ENCODE assay signal across 15 mouse cellular contexts in the genomic region with DNA sequence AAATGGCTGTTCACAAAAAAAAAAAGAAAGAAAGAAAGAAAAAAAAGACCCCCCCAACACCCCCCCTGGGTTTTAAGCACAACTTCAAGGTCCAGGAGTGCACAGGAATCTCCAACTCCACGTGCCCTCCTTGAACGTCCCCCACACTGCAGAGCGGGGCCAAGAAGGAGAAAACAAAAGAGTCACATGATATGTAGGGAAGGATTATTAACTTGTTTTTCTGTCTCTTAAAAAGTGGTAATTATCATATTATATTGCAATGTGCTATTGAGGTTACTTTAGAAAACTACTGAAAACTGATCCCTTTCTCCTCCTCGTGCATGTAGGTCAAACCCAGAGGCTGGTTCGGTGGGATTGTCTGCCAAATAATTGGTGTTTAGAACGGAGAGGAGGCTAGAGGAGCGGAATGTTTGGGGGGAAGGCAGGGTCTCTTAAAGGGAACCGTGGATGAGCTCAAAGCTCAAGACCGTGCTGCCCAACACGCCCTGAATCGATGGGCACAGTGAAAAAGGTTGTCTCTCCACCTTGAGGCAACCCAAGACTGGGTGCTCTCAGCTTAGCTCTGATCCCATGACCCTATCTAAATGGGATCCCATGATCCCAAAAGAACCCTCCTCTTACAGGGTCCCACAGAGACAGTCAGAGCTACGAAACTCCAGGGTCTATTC.
"Had no signal": no experiment of that assay in that cellular context is flagged by ENCODE, and none has a peak within 500 bp of the region (broad histone marks: within the 10 kb centered on the region; RNA-seq: fewer than 3 reads in every experiment).

No protein-coding gene starts in this region.

- H3K27ac ChIP-seq: left cerebral cortex, adult 2 months; liver, embryonic 14.5 days; macrophage had no signal

- H3K9ac ChIP-seq: limb, embryonic 15.5 days; liver, embryonic 14.5 days; liver, postnatal 0 days; lung, embryonic 14.5 days had no signal

- H3K9me3 ChIP-seq: limb, embryonic 15.5 days had no signal

- H3K36me3 ChIP-seq: limb, embryonic 15.5 days had no signal

- H3K27me3 ChIP-seq: limb, embryonic 15.5 days had no signal

- H3K4me3 ChIP-seq: left cerebral cortex, adult 2 months; limb, embryonic 15.5 days had no signal

- DNase-seq: kidney, adult 18-20 months; kidney, postnatal 10 days; kidney, postnatal 4 days; liver, postnatal 0 days; midbrain, embryonic 14.5 days; thymus, adult 18-20 months; thymus, postnatal 36 days had no signal

- ATAC-seq: intestine, embryonic 16.5 days; liver, postnatal 0 days; lung, postnatal 0 days had no signal

- H3K4me2 ChIP-seq: limb, embryonic 15.5 days; liver, embryonic 11.5 days; lung, embryonic 14.5 days had no signal
